14 mouse cellular contexts compared by ENCODE assay signal in genomic region chr1:58725767-58726166, GRCm38 (mm10). TPM values are rescaled to one million over a fixed set of nuclear protein-coding genes. Genes with fewer than 3 reads are reported as not detected.
A peak's percentile ranks its signal among the peaks of the same experiment; 100 is the strongest.
DNase-seq lines count a peak whose midpoint lies in the region; ATAC-seq and TF ChIP-seq lines count a peak whose summit lies in the region.
"Had no signal": no experiment of that assay in that cellular context is flagged by ENCODE, and none has a peak within 500 bp of the region (broad histone marks: within the 10 kb centered on the region; RNA-seq: fewer than 3 reads in every experiment).

No protein-coding gene starts in this region.

- H3K4me3 ChIP-seq in kidney, embryonic 14.5 days (ENCODE audit: low read length), result no peak overlapping the region
- no peak overlapping the region for H3K4me3 ChIP-seq in kidney, postnatal 0 days (replicated peaks; ENCODE audit: low read depth, low read length)
- H3K4me3 ChIP-seq: embryonic facial prominence, embryonic 15.5 days had no signal

- peaks cover 39% of the 10 kb centered on the region for H3K36me3 ChIP-seq in kidney, embryonic 14.5 days (ENCODE audit: control insufficient read depth, insufficient read depth, low read length)
- H3K36me3 ChIP-seq in kidney, postnatal 0 days (ENCODE audit: insufficient read depth, low read length), result peaks cover 21% of the 10 kb centered on the region

- no peak overlapping the region for H3K27ac ChIP-seq in kidney, embryonic 14.5 days (ENCODE audit: low read depth, low read length)
- peak overlapping the region; percentile 68; the same call in 1 of the 2 replicates for H3K27ac ChIP-seq in kidney, postnatal 0 days
- H3K27ac ChIP-seq: embryonic facial prominence, embryonic 15.5 days had no signal

- peak; percentile 62 for DNase-seq in kidney, adult 11 months
- DNase-seq in A20 (ENCODE audit: low read depth, low spot score) (peak; percentile 79), NIH3T3 (ENCODE audit: low read depth) (peak; percentile 81)
- DNase-seq in kidney, postnatal 0 days (ENCODE audit: low spot score), result no peak
- no peak for DNase-seq in ovary, postnatal 10 days (ENCODE audit: low spot score)
- DNase-seq: cerebellum, postnatal 25 days; heart, postnatal 4 days; lung, embryonic 14.5 days had no signal

- H3K4me1 ChIP-seq in kidney, embryonic 14.5 days (ENCODE audit: control insufficient read depth, insufficient read depth, low read length), result peaks cover 6% of the 10 kb centered on the region; the same call in 1 of the 2 replicates
- peaks cover 5% of the 10 kb centered on the region; the same call in 1 of the 2 replicates for H3K4me1 ChIP-seq in kidney, postnatal 0 days (replicated peaks; ENCODE audit: insufficient read depth, low read length)

- H3K9me3 ChIP-seq in kidney, embryonic 14.5 days (ENCODE audit: control insufficient read depth, low read length), result no peaks in the 10 kb centered on the region
- H3K9me3 ChIP-seq in kidney, postnatal 0 days (replicated peaks; ENCODE audit: low read length), result no peaks in the 10 kb centered on the region
- H3K9me3 ChIP-seq: embryonic facial prominence, embryonic 15.5 days had no signal

- H3K4me2 ChIP-seq in kidney, embryonic 14.5 days (replicated peaks; ENCODE audit: low read depth, low read length), result no peak overlapping the region
- H3K4me2 ChIP-seq in kidney, postnatal 0 days (ENCODE audit: low read length), result no peak overlapping the region
- H3K4me2 ChIP-seq: embryonic facial prominence, embryonic 15.5 days; lung, embryonic 14.5 days had no signal

- 95% methylated on average over 5 of the region's 5 CpGs for WGBS in kidney, embryonic 14.5 days
- 87% methylated on average over 5 of the region's 5 CpGs for WGBS in kidney, postnatal 0 days

- no peaks in the 10 kb centered on the region for H3K27me3 ChIP-seq in kidney, embryonic 14.5 days (ENCODE audit: control insufficient read depth, insufficient read depth, low read length)
- H3K27me3 ChIP-seq in kidney, postnatal 0 days (ENCODE audit: insufficient read depth, low read length), result no peaks in the 10 kb centered on the region
- H3K27me3 ChIP-seq: embryonic facial prominence, embryonic 15.5 days had no signal

- no peak overlapping the region for H3K9ac ChIP-seq in kidney, embryonic 14.5 days (ENCODE audit: low read depth, low read length)
- H3K9ac ChIP-seq in kidney, postnatal 0 days (ENCODE audit: low read depth, low read length), result no peak overlapping the region
- H3K9ac ChIP-seq: embryonic facial prominence, embryonic 15.5 days; lung, embryonic 14.5 days had no signal

- TF ChIP-seq CTCF in kidney, postnatal 0 days (IDR thresholded peaks at IDR 0.05; ENCODE audit: low read depth), result no peak

- no peak for ATAC-seq in kidney, embryonic 14.5 days (ENCODE audit: low FRiP score, low TSS enrichment)
- no peak for ATAC-seq in kidney, postnatal 0 days (replicated peaks; ENCODE audit: low FRiP score, low read depth)
- ATAC-seq in frontal cortex, adult (ENCODE audit: low TSS enrichment), result no peak
- ATAC-seq: intestine, postnatal 0 days had no signal

RNA-seq across cellular contexts. Expression of gene Cflar, which starts 14.5 kb away (rescaled TPM):
- 34.0 and 39.6 TPM in 2 replicates for polyA plus RNA-seq in kidney, embryonic 14.5 days (2014; fragmentation: Nextera tagmentation; extraction: Ambion mirVana)
- polyA plus RNA-seq in kidney, postnatal 0 days (2015; fragmentation: Nextera tagmentation; extraction: Ambion mirVana), result 62.1 and 66.4 TPM in 2 replicates

RNA-seq across cellular contexts. Expression of gene Als2cr12, which starts 30.0 kb away (rescaled TPM):
- not detected in 2 replicates for polyA plus RNA-seq in kidney, embryonic 14.5 days (2014; fragmentation: Nextera tagmentation; extraction: Ambion mirVana)
- polyA plus RNA-seq in kidney, postnatal 0 days (2015; fragmentation: Nextera tagmentation; extraction: Ambion mirVana), result 0.92 and 0.96 TPM in 2 replicates
- polyA plus RNA-seq: brain, embryonic 14.5 days; lung, embryonic 14.5 days; stomach, embryonic 14.5 days had no signal

Comparison
In these comparisons a context has a peak if more than half of its experiments do, and no peak if none do; other contexts are left out.
1. DNase-seq: peak in kidney, adult 11 months (single experiment), A20 (single experiment) and NIH3T3 (single experiment); none in kidney, postnatal 0 days (single experiment) and ovary, postnatal 10 days (single experiment).